Mouse (Mus musculus): ENCODE results near the gene Gpx6. TPM values are rescaled to one million over a fixed set of nuclear protein-coding genes. Genes with fewer than 3 reads are reported as not detected.

The Gpx6 gene
- total RNA-seq, 1 experiment from 2014 or later: not detected

GRCm38 (mm10) chr13:21322509-21323375 is 10.8 kb downstream of the Gpx6 start:
- ATAC-seq (replicated peaks; ENCODE audit: low read depth, poor library complexity, severe bottlenecking): no peak

- ATAC-seq (replicated peaks; ENCODE audit: low read depth, poor library complexity, severe bottlenecking): 0 out of 2 replicates have a peak, but pooled peaks have one; percentile 37
These were observed 11.5 kb downstream of the Gpx6 start for GRCm38 (mm10) chr13:21323405-21323804.

DNA sequence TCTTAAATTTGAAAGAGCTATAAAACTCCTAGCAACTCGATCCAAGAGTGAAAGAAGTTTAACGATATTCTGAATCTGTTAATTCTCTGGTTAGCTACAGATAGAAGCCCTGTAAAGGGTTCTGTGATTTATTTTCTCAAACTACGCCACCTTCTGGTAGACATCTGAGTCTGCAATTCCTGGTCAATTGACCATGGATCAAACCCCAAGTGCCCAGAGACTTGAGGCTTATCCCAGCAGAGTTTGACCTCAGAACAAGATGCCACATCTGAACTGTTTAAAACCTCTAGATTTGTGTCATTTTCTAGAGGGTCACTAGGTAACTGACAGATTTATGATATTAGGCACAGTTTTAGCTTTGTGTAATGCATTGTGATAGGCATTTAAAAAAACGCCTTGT is 14.3 kb downstream of the Gpx6 start:
- peak; percentile 38; the same call in 1 of the 2 replicates for ATAC-seq (replicated peaks; ENCODE audit: low read depth, poor library complexity, severe bottlenecking)

GRCm38 (mm10) chr13:21326657-21327211 is 14.8 kb downstream of the Gpx6 start:
- peak; percentile 67 for ATAC-seq (replicated peaks; ENCODE audit: low read depth, poor library complexity, severe bottlenecking)

DNA sequence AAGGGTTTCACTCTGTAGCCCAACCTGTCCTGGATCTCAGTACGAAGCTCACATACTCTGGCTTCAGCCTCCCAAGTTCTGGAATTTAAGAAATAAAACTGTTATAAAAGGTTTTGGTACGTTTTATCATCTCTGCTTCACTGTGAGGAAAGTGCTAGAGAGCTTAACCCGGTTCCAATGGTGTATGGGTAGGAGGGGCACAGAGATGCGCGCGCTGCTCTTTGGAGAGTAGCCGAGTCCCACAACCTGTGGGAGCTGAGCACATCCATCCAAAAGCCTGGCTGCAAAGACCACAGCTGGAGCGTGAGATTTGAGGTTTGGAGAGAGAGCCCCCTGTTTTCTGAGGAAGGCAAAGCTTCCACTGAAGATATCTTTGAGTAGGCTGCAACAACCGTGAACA is 15.5 kb downstream of the Gpx6 start:
- ATAC-seq (replicated peaks; ENCODE audit: low read depth, poor library complexity, severe bottlenecking): no peak

- ATAC-seq (replicated peaks; ENCODE audit: low read depth, poor library complexity, severe bottlenecking): no peak
These were observed 34.7 kb downstream of the Gpx6 start, which contains the start of gene Olfr1367 for GRCm38 (mm10) chr13:21346610-21347009. Gene Olfr1367 (plus strand): TSS chr13:21346910.

GRCm38 (mm10) chr13:21350593-21350992 is 38.7 kb downstream of the Gpx6 start:
- no peak for ATAC-seq (replicated peaks; ENCODE audit: low read depth, poor library complexity, severe bottlenecking)

DNA sequence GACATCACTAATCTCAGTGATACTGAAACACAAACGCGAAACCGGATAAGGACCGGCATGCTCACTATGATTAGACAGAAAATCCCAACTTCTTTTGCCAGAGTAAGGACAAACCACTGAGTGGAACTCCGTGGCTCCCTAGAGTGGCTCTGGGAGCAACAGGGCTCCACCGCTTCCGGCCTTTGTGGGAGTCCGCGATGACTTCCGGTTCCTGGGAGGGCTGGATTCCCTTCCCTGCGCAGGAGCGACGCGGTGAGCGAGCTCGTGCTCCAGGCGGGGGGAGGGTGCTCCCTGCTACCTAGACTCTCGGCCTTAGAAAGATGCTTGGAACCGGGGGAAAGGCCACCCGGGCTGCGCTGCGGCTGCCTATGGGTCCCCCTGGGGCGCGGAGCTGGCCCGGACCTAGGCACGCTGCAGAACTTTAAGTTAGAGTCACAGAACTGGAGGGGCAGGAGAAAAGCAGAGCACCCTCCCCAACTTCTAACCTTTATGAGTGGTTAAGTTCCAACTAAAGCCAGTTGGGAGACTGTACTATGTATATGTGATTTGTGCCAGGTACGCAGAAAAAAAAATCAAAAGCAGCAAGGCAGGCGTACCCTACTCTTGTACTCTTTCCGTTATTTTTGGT is 50.8 kb downstream of the Gpx6 start, which contains the start of gene Zscan12:
Zscan12 (plus strand) TSS at position 200 of the 628 bp plus-strand sequence.
- ATAC-seq (replicated peaks; ENCODE audit: low read depth, poor library complexity, severe bottlenecking): peak; percentile 99

GRCm38 (mm10) chr13:21363719-21364118 is 51.8 kb downstream of the Gpx6 start:
- no peak for ATAC-seq (replicated peaks; ENCODE audit: low read depth, poor library complexity, severe bottlenecking)

- ATAC-seq (replicated peaks; ENCODE audit: low read depth, poor library complexity, severe bottlenecking): no peak
These were observed 54.7 kb downstream of the Gpx6 start for GRCm38 (mm10) chr13:21366635-21367034.

Other genes with a start within 250 kb of the Gpx6 start
- gene Olfr1370, start 237.2 kb upstream of the Gpx6 start, total RNA-seq (2017): not detected in 2 replicates
- 0.05 TPM in 1 of 2 replicates, not detected in the other for gene Olfr1369-ps1, start 200.6 kb upstream of the Gpx6 start, total RNA-seq (2017)
- not detected in 2 replicates for gene Olfr263, start 182.5 kb upstream of the Gpx6 start, total RNA-seq (2017)
- gene Olfr1368, start 166.3 kb upstream of the Gpx6 start, total RNA-seq (2017): not detected in 2 replicates
- 162 and 186 TPM in 2 replicates for gene Trim27, start 132.7 kb upstream of the Gpx6 start, total RNA-seq (2017)
- not detected in 2 replicates for gene Gpx5, start 19.4 kb upstream of the Gpx6 start, total RNA-seq (2017)
- gene Olfr1367, start 34.8 kb downstream of the Gpx6 start, total RNA-seq (2017): not detected in 2 replicates
- gene Zscan12, start 50.7 kb downstream of the Gpx6 start, total RNA-seq (2017): 9.0 and 12.3 TPM in 2 replicates
- gene Zkscan3, start 90.6 kb downstream of the Gpx6 start, total RNA-seq (2017): 37.7 and 38.6 TPM in 2 replicates
- 0.87 and 1.2 TPM in 2 replicates for gene Pgbd1, start 128.9 kb downstream of the Gpx6 start, total RNA-seq (2017)
- 18.6 and 27.6 TPM in 2 replicates for gene Zscan26, start 141.6 kb downstream of the Gpx6 start, total RNA-seq (2017)
- gene Nkapl, start 156.4 kb downstream of the Gpx6 start, total RNA-seq (2017): 0.19 TPM in 1 of 2 replicates, not detected in the other
- 0.73 and 1.4 TPM in 2 replicates for gene Zkscan4, start 166.8 kb downstream of the Gpx6 start, total RNA-seq (2017)
- not detected in 2 replicates for gene Gm10065, start 167.3 kb downstream of the Gpx6 start, total RNA-seq (2017)
- 0.37 and 0.44 TPM in 2 replicates for gene AK157302, start 183.1 kb downstream of the Gpx6 start, total RNA-seq (2017)
- gene Gm11273, start 189.3 kb downstream of the Gpx6 start, total RNA-seq (2017): 8.5 and 11.7 TPM in 2 replicates
- gene Zkscan8, start 219.0 kb downstream of the Gpx6 start, total RNA-seq (2017): 12.4 and 14.7 TPM in 2 replicates
- gene Olfr1366, start 230.7 kb downstream of the Gpx6 start, total RNA-seq (2017): not detected in 2 replicates
- not detected in 2 replicates for gene Olfr1535, start 247.8 kb downstream of the Gpx6 start, total RNA-seq (2017)

All from common myeloid progenitor, adult 5-6 weeks (primary cell).